Mouse (Mus musculus): ENCODE data around the gene Cdca3.

Gene Cdca3

DNA sequence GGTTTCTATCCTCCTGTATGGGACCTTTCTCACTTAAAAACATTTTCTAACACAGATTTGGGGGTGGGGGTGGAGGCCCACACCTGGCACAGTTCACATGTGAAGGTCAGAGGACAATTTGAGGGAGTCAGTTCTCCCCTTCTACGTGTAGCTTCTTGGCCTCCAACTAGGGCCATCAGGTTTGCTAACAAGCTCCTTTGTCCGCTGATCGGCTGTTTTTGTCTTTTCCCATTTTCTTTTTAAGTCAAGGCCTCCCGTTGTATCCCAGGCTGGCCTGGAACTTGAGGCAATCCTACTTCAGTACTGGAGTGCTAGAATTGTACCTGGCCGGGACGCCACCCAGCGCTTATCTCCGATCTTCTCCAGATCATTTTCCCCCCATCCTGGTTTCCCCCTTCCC, 2.3 kb downstream of the Cdca3 start:
- DNase-seq (ENCODE audit: low spot score): no peak

DNA sequence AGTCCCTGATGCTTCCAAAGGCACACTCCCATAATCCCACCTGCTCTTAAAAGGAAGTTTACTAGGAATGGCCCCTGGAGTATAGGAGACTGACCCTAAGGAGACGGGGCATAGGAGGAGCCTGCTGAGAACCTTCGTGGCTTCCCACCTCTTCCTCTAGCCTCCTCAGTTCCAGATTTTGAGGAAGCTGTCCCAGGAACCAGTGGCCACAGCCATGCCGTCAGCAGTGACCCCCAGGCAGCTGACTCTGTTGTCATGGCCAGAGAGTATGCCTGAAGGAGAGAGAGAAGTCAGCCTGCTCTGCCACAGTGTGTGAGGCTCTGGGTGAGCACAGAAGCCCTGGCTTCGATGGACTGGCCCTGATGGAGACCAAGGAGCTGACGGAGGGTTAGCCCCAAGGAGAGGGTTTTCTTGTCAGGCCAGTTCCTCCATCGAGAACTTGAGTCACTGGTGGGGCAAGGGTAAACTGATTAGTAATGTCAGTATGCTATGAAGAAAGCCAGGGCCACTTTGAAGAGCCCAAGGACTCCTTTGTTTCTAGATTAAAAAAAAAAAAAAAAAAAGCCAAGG, 5.2 kb downstream of the Cdca3 start:
- DNase-seq (ENCODE audit: low spot score): no peak

DNA sequence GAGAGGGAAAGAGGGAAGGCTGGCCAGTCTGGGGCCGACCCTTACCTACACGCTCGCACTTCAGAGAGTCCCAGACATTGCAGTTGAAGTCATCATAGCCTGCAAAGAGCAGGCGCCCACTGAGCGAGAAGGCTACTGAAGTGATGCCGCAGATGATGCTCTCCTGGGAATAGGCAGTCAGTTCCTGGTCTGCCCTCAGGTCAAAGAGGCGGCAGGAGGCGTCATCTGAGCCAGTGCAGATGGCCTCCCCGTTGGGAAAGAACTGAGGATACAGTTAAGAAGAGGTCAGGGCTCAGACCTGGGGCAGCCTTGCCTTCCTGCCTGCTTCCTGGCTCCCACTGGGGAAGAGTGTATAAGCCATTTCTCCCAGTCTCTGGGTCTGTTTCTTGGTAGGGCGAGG, 6.2 kb downstream of the Cdca3 start:
- peak; percentile 68 for DNase-seq (ENCODE audit: low spot score)

DNA sequence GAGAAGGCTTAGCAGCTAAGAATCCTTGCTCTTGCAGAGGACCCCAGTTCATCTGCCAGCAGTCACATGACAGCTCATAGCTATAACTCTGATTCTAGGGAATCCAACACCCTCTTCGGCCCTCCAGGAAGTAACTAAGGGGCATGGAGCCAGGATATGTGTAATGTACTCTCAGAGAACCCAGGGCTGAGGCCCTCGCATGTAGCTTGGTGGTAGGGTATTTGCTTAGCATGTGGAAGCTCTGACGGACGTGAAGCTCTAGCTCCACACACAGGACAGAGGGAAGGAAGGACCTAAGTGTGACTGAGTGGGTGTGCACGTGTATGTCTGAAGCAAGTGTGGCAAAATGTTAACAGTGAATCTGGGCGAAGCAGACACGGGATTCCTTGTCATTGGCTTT, 7.1 kb downstream of the Cdca3 start:
- DNase-seq (ENCODE audit: low spot score): no peak

DNA sequence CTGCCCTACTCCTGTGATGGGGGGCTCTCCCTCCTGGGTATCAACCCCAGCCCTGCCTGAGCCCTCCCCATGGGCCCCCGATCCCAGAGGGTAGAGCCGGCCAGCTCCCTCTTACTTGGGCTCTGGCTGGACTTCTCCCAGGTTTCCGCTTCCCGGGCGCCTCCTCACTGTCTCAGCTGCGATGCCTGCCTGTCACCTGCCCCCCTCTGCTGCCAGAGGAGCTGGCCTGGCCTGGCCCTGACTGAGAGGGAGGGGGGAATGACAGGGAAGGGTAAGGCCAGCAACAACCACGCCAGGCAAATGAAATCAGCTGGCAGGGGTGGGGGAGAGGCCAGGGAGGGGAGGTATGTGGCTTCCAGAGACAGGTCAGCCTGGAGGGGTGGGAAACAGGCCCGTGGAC, 10.5 kb downstream of the Cdca3 start:
- peak; percentile 67 for DNase-seq (ENCODE audit: low spot score)

DNA sequence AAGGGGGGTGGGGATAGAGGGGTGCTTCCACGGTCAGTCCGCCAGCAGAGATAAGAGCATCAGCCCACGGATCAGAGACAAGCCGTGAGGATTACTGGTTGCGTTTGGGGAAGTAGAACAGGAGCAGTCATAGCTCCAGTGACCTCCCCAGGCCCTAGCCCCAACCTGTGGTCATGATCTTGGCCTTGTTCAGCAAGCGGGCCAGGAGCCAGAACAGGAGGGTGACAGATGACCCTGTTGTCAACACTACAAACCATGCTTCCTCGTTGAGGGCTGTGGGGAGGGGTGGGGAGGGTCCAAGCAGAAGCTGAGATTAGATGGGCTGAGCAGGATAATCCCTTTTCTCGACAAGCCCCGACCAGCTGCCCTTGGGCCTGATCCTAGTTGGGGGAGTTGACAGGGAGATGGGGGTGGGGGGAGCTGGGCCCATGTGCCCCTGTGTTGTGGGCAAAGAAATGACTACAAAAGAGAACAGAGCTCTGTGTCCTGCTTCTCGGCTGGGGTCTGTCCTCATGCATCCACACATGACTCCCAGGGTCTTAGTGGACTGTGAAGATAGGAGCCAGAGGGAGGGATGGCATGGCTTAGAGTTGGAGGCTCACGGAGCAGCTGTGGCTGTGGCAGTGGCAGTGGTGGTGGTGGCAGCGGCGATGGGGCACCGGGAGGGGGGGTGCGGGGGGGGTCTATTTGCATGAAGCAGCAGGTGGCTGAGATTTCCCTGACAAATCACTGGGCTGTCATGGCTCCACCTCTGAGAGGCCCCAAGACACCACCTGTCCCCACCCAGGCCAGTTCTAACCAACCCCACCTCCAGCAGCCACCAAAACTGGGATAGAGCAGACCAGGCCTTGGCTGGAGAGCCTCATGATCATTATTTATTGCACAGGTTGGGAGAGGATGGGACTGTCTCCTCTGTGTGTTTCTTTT, 11.2 kb downstream of the Cdca3 start, which contains the start of gene Gnb3:
TSS of gene Gnb3 (minus strand) at position 35 of the 927 bp plus-strand sequence.
- peak; percentile 32 for DNase-seq (ENCODE audit: low spot score)

DNA sequence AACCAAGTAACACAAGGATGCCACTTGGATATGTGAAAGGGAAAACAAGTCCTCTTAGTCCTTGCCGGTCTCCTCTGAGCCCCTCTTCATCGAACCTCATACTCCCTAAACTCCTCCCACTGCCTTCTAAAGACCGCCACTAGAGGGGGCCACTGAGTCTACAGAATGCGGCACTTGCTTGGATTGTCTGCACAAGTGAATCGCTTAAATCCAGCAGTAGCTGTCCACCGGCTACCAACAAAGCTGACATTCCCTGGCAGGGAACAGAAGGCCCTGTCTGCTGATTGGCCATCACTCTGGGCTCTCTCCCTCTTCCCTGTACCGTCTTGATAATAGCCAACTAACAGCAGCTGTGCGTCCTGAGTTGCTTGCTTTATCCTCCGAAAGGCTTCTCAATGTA, 18.0 kb downstream of the Cdca3 start:
- DNase-seq (ENCODE audit: low spot score): peak; percentile 89

DNA sequence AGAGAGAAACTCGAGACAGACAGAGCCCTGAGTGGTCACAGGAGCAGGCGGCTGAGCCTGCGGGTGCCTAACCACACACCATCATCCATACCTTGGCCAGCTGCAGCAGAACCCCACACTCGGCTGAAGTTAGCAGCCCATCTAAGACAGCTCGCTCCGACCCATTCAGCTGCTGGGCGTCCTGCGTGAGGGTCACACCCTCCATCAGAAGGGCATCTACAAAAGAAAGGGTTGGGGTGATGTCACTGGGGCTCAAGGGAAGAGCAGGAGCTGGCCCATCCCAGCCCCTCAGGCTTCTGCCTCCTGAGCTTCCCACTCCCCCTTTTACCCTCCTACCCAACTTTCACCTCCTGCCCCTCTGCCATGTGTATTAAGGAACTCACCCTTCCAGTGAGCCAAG, 21.2 kb downstream of the Cdca3 start:
- DNase-seq (ENCODE audit: low spot score): no peak

DNA sequence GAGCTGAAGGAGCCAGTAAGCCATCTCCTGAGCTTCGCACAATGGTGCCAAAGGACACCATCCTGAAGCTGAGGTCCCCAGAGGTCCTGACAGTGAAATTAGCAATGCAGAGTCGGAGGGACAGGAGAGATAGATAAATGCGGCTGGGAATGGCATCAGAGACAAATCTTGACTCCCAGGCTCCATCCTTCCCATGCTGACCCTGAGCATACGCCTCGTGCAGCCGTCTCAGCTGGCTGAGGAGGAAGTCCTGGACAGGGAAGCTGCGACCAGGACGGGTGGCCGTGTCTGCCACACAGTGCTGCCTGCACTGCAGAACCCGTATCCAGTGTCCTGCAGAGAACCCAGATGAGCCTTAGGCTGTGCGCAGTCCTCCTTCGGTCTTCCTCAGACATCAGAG, 25.3 kb downstream of the Cdca3 start:
- no peak for DNase-seq (ENCODE audit: low spot score)

DNA sequence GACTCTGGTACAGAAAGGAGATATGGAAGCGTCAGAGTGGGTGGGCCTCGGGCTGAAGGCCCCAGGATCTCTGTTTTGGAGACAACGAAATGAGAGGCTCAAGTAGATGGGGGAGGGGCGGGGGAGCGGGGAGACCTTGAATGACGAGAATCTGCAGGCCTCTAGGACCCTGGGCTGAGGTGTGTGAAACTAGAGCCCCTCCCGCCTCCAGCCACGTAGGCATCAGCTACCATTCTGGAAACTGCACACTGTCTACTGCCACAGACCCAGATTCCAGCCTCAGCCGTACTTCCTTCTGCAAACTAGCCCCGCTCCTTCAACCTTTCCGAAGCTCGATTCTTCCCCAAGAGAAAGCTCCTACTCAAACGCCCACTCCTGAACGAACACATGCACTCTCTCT, 27.0 kb downstream of the Cdca3 start:
- DNase-seq (ENCODE audit: low spot score): no peak

DNA sequence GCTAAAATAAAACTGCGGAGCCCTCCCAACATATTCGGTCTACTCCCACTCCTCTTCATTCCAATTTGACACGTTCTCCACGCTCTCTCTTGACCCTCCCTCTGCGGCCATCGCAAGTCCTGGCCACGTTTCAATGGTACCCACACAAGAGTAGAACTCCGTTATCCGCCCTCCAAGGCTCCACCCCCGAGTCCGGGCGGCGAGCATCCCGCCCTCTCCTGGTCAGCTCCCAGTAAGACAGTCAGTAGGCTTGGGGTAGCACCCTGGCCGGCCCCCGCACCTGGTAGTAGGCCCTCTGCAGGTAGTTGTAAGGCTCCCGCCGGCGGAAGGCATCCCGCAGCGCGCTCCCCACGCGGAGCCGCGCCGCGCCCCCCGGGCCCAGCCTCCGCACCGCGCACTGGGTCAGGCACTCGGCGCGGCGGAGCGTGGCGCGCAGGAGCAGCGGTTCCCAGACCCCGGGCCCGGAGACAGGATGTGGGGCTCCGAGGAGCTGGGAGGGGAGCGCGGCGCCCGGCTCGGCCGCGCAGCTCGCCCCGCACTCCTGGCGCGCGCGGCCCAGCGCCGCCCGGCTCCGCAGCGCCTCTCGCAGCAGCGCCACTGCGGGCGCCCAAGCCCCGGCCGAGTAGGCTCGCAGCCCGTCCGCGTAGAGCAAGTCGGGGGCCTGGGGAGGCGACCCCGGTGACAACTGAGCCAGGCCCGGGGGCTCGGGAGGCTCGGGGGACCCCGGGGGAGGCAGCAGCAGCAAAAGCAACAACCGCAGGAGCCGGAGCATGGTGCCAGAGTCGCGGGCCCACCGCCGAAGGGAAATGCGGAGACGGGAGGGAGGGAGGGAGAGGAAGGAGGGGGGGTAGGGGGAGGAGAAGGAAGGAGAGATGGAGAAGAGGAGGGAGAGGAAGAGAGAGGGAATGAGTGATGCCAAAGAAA, 27.8 kb downstream of the Cdca3 start, which contains the start of gene P3h3:
TSS of gene P3h3 (minus strand) at position 837 of the 924 bp plus-strand sequence.
- peak; percentile 89 for DNase-seq (ENCODE audit: low spot score)

DNA sequence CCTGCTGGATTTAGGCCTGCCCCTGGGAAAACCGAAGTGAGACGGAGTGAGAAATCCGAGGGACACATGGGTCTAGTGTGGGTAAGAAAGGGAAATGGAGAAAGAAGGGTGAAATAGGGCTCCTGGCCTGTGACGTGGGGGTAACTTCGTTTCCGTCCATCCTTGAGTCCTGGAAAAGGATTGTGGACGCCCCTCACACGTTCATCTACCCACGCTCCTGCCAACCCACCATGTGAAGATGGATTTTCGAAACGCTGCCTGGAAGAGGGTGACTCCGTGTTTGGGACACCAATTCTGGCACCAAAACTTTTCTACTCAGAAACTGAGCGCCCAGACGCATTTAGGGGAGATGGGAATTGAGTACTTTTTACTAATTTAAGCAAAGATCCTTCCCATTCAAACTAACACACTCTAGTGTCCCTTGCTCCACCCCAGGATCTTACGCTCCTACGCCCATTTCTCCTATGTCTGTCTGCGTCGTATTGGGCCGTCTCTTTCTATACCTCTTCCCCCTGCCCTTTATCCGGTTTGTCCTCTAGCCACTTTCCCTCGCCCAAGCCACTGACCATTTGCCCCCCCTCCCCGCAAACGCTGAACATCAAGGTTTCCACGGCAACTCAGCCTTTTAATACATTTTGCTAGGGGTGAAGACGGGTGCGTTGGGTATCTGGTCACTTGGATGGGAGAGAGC, 28.6 kb downstream of the Cdca3 start:
- no peak for DNase-seq (ENCODE audit: low spot score)

DNA sequence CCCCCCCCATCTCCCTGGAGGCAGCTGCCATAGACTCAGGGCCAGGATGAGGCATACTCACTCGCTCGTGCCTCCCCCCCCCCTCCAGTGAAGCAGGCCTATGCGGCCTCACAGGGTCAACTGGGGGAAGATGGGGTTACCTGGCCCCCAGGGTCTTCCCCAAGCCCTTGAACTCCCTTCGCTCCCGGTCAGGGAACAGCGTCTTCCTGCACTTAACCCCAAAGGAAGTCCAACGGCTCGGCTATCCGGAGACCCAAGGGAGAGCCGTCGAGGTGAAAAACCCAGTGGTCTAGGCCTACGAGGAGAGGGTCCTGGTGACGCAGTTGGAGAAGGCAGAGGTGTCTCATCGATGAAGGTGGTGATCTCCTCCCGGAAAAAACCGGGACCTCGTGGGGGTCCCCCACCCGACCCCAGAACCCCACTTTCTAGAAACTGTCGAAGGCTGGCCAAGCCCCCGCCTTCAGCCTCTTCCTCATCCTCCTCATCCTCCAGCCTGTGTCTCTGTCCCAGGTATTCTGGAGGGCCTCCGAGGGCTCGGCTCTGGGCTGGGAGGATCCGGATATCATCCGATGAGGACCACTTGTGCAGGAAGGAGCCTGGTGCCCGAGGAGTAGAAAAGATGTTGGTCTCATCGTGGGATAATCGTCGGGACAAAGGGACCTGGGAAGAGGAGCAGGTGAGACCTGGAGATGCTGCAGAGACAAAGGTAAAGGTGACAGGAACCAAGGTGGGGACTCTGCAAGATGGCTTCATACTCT, 29.4 kb downstream of the Cdca3 start:
- DNase-seq (ENCODE audit: low spot score): no peak

DNA sequence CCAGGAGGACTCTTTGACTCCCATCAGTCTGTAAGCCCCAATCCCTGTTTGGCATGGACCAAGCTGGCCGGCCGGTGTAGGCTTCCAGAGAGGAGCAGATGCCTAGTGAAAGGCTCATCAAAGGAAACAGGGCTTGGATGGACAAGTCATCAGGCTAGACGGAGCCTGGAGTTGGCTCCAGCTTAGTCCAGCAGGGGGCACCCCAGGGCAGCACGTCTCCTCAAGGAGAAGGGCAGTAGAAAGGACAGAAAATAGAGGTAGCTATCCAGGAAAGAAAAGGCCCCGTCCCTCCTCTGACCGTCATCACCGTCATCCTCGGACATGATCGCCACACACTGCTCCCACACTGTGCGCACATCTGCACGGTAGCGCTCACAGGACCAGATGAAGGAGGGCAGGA, 30.4 kb downstream of the Cdca3 start:
- peak; percentile 90 for DNase-seq (ENCODE audit: low spot score)

DNA sequence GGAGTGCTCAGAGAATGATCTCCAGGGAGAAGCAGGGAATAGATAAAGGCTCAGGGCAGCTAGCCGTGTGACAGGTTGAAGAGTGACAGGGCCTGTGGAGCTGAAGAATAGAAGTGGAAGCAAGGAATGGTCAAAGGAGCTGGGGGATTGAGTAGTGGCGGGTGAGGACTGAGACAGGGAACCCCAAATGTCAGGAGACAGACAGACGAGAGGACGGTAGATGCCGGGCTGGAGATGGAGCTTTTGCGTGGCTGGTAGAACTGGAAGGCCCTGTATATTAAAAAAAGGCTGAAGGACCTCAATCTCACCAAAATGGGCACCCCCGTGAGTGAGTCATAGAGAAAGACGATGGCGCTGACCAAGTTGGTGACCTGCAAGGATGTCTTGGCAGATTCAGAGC, 31.2 kb downstream of the Cdca3 start:
- DNase-seq (ENCODE audit: low spot score): no peak

DNA sequence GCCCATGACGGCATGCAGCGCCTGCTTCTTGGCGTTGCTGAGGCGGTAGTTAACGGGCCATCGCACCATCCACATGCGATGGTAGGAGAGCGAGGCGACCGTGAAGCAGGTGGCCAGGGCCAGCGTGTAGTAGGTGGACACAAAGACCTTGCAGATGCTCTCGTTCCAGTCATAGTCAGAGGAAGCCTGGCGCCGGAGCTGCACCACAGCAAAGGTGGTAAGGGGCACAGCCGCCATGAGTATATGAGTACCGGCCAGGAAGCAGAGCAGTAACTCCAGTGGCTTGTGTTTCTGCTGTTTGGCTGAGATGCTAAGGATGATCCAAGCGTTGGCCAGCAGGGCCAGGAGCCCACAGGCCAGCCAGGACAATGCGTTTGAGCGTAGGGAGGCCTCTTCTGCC, 31.9 kb downstream of the Cdca3 start:
- DNase-seq (ENCODE audit: low spot score): no peak

DNA sequence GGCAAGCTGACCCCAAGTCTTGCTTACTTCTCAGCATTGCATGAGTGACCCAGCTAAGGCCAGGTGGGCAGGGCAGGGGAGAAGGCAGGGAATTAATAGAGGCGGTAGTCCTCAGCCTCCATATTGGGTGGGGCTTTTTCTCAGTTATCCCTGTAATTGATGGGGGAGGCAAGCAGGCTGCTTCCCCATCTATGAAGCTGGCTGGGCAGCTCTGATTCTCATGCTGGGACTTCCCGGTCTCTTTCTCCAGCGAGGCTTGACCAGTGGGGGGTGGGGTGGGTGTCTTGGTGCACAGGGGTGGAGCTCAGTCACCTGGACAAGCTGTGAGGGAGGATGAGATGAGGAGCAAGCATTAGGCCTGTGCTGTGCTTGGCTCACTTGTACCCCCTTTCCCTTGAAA, 32.5 kb downstream of the Cdca3 start:
- no peak for DNase-seq (ENCODE audit: low spot score)

DNA sequence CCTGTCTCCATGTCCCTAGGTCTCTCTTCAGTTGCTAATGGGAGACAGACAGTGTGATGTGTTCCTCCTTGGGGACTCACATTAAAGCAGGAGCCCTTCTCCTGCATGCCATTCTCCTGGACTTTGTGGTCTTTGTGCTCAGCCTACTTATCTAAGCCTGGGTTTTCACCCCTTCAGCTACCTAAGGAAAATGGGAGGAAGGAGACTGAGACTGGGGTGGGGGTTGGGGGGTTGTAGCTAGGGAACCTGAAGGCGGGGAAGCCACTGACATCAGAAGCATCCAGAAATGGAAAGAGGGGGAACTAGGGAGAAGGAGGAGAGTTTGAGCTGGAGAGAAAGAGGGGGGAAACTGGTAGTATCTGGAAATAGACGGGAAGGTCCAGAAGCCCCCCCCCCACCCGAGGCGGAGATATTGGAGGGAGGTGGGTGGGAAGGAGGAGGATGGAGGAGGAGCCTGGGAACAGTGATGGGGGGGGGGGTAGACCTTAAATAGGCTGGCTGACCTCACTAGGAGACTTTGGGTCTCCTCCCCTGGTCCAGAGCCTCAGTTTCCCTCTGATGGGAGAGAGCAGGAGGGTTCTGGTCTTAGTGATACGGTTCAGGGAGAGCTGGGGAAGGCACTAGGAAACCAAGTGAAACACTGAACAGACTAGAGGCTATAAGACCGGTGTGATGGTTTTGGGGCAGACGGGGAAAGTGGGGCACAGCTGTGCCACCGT, 33.2 kb downstream of the Cdca3 start:
- DNase-seq (ENCODE audit: low spot score): no peak

DNA sequence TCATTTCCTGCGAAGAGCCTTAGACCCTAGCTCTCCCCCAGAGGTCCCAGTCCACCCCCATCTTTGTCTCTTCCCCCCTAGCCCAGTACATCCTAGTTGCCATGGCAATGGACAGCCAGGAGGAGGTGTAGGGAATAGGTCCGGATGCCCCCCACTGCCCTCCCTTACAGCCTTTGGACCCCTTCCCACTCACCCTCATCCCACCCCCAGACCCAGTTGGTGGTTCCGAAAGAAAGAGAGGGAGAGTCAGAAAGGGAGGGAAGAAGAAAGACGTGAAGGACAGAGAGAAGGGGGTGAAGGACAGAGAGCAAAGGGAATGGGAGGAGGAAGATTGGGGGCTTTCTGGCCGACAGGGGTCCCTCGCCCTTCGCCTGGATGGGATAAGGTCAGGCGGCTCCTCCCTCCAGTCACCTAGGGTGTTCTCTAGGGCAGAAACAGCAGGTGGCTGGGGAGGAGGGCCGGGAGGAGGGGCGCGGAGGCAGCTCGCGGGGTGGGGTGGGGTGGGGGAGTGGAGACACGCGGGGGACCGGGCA, 33.8 kb downstream of the Cdca3 start:
- DNase-seq (ENCODE audit: low spot score): no peak

DNA sequence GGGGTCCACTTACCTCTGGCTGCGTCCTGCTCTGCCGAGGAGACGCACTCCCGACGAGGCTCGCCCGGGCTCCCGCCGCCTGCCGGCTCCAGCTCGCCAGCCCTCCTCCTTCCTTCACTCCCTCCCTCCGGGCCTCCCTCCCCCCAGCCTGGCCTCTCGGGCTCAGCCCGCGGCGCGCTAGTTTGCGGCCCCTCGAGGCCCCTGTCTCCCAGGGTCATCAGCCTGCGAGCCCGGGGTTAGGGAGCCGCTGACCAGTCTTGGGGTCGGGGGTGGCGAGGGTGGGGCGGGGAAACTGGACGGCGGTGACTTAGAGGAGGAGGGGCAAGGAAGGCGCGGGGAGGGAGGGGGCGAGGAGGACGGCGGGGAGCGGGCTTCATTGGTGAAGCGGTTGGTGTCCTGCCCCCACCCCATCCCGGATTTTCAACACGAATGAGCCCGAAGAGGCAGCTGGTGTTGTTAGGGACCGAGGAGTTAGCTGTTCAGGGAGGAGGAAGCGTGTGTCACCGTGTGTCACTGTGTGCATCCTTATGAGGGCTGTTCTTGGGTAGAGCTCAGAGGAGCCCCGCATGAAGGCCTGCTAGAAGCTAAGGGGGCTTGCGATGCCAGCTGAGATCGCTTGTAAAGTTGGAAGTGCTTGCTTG, 34.4 kb downstream of the Cdca3 start, which contains the start of gene Gpr162:
TSS of gene Gpr162 (minus strand) at position 326 of the 641 bp plus-strand sequence.
- peak; percentile 76 for DNase-seq (ENCODE audit: low spot score)
